Mouse (Mus musculus) liver, embryonic 14.5 days (tissue): ENCODE measurements around the gene Nisch.

Experiments used
- CTCF ChIP-seq: IDR thresholded peaks from 2 replicates; pipeline ENCODE4 v1.5.1; 2016; ENCODE audit warnings: antibody characterized with exemption, low read depth, control low read depth
- EP300 ChIP-seq: IDR thresholded peaks from 2 replicates; pipeline ENCODE4 v1.6.1; 2016; ENCODE audit warnings: antibody characterized with exemption, low read depth

- no peak for TF ChIP-seq CTCF
- TF ChIP-seq EP300, result no peak
These were observed 16.7 kb downstream of the Nisch start for GRCm38 (mm10) chr14:31200038-31200437.
